Comparison of ENCODE assay signal across 10 mouse cellular contexts in the genomic region with DNA sequence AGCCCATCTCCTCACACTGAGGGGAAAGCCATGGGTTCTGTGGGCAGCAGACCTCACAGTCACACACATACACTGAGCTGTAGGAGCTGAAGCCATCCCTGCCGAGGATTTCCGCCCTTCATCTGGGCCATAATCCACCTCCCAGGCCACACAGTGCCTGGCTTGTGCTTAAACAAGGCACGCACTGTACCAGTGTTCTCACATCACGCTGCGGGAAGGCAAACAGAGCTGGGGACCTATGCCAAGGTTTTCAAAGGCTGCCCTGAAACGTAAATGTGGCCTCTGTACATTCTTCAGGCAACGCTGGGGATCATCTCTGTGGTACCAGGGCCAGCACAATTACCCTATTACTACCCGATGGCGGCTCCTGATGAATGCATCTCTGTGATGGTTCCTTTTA.
DNase-seq lines count a peak whose midpoint lies in the region; ATAC-seq and TF ChIP-seq lines count a peak whose summit lies in the region.
"Had no signal": no experiment of that assay in that cellular context is flagged by ENCODE, and none has a peak within 500 bp of the region (broad histone marks: within the 10 kb centered on the region; RNA-seq: fewer than 3 reads in every experiment).

No protein-coding gene starts in this region.

- no peak overlapping the region for H3K9ac ChIP-seq in heart, embryonic 12.5 days
- H3K9ac ChIP-seq in forebrain, postnatal 0 days: no peak overlapping the region
- no peak overlapping the region for H3K9ac ChIP-seq in midbrain, embryonic 13.5 days (replicated peaks)
- H3K9ac ChIP-seq in liver, embryonic 12.5 days: no peak overlapping the region

- DNase-seq in heart, adult 9 months (ENCODE audit: low spot score in 2 of 2): no peak
- DNase-seq in embryonic facial prominence, embryonic 10.5 days (ENCODE audit: low spot score): peak; percentile 15
- peak; percentile 50 for DNase-seq in forebrain, postnatal 0 days
- no peak for DNase-seq in urinary bladder, postnatal 36 days (ENCODE audit: low spot score in 2 of 2)
- DNase-seq: cerebellum, adult 18-20 months; lung, postnatal 36 days had no signal

- 0 out of 2 replicates have a peak overlapping the region, but pooled peaks have one; percentile 11 for H3K27ac ChIP-seq in heart, embryonic 12.5 days (ENCODE audit: poor library complexity, severe bottlenecking)
- H3K27ac ChIP-seq in embryonic facial prominence, embryonic 10.5 days (replicated peaks): no peak overlapping the region
- no peak overlapping the region for H3K27ac ChIP-seq in forebrain, postnatal 0 days (ENCODE audit: low read depth, low read length)
- no peak overlapping the region for H3K27ac ChIP-seq in midbrain, embryonic 13.5 days
- H3K27ac ChIP-seq in liver, embryonic 12.5 days: no peak overlapping the region

- no peak overlapping the region for H3K4me3 ChIP-seq in heart, embryonic 12.5 days
- H3K4me3 ChIP-seq in embryonic facial prominence, embryonic 10.5 days: no peak overlapping the region
- H3K4me3 ChIP-seq in forebrain, postnatal 0 days (ENCODE audit: low read depth, low read length): no peak overlapping the region
- no peak overlapping the region for H3K4me3 ChIP-seq in midbrain, embryonic 13.5 days (replicated peaks)
- no peak overlapping the region for H3K4me3 ChIP-seq in liver, embryonic 12.5 days

- no peak overlapping the region for H3K4me2 ChIP-seq in heart, embryonic 12.5 days
- no peak overlapping the region for H3K4me2 ChIP-seq in forebrain, postnatal 0 days (ENCODE audit: low read depth)
- H3K4me2 ChIP-seq in midbrain, embryonic 13.5 days (replicated peaks): no peak overlapping the region
- H3K4me2 ChIP-seq in liver, embryonic 12.5 days: no peak overlapping the region

- peaks cover 52% of the 10 kb centered on the region for H3K4me1 ChIP-seq in heart, embryonic 12.5 days (replicated peaks)
- H3K4me1 ChIP-seq in embryonic facial prominence, embryonic 10.5 days: peaks cover 22% of the 10 kb centered on the region
- H3K4me1 ChIP-seq in forebrain, postnatal 0 days (ENCODE audit: insufficient read depth): no peaks in the 10 kb centered on the region; the same call in 1 of the 2 replicates
- no peaks in the 10 kb centered on the region; the same call in 1 of the 2 replicates for H3K4me1 ChIP-seq in midbrain, embryonic 13.5 days (replicated peaks)
- H3K4me1 ChIP-seq in liver, embryonic 12.5 days: no peaks in the 10 kb centered on the region

- 72% methylated on average over 9 of the region's 9 CpGs for WGBS in heart, embryonic 12.5 days
- WGBS in embryonic facial prominence, embryonic 10.5 days: 44% methylated on average over 9 of the region's 9 CpGs
- WGBS in forebrain, postnatal 0 days: 30% methylated on average over 9 of the region's 9 CpGs
- WGBS in midbrain, embryonic 13.5 days: 60% methylated on average over 9 of the region's 9 CpGs
- 69% methylated on average over 9 of the region's 9 CpGs for WGBS in liver, embryonic 12.5 days (ENCODE audit: insufficient replicate concordance)

- no peaks in the 10 kb centered on the region for H3K36me3 ChIP-seq in heart, embryonic 12.5 days
- no peaks in the 10 kb centered on the region for H3K36me3 ChIP-seq in embryonic facial prominence, embryonic 10.5 days (replicated peaks)
- H3K36me3 ChIP-seq in forebrain, postnatal 0 days (ENCODE audit: insufficient read depth): no peaks in the 10 kb centered on the region
- H3K36me3 ChIP-seq in midbrain, embryonic 13.5 days: no peaks in the 10 kb centered on the region
- no peaks in the 10 kb centered on the region for H3K36me3 ChIP-seq in liver, embryonic 12.5 days

- no peaks in the 10 kb centered on the region for H3K27me3 ChIP-seq in heart, embryonic 12.5 days (replicated peaks)
- H3K27me3 ChIP-seq in embryonic facial prominence, embryonic 10.5 days (replicated peaks; ENCODE audit: low read depth, poor library complexity, severe bottlenecking): peaks cover 50% of the 10 kb centered on the region
- H3K27me3 ChIP-seq in forebrain, postnatal 0 days (ENCODE audit: insufficient read depth, low read length): no peaks in the 10 kb centered on the region
- no peaks in the 10 kb centered on the region; the same call in 1 of the 2 replicates for H3K27me3 ChIP-seq in midbrain, embryonic 13.5 days
- no peaks in the 10 kb centered on the region for H3K27me3 ChIP-seq in liver, embryonic 12.5 days (replicated peaks)

- TF ChIP-seq CTCF in forebrain, postnatal 0 days (IDR thresholded peaks at IDR 0.05; ENCODE audit: low read depth): no peak

- no peak for ATAC-seq in heart, embryonic 12.5 days (ENCODE audit: insufficient number of reproducible peaks, low FRiP score)
- peak; percentile 91 for ATAC-seq in forebrain, postnatal 0 days
- ATAC-seq in midbrain, embryonic 13.5 days: peak; percentile 71
- ATAC-seq in liver, embryonic 12.5 days: no peak
- no peak for ATAC-seq in CD4-positive, CD25-positive, alpha-beta regulatory T cell, adult 4 months

- H3K9me3 ChIP-seq in heart, embryonic 12.5 days (replicated peaks): no peaks in the 10 kb centered on the region
- no peaks in the 10 kb centered on the region for H3K9me3 ChIP-seq in embryonic facial prominence, embryonic 10.5 days
- no peaks in the 10 kb centered on the region for H3K9me3 ChIP-seq in forebrain, postnatal 0 days (ENCODE audit: low read length)
- no peaks in the 10 kb centered on the region for H3K9me3 ChIP-seq in midbrain, embryonic 13.5 days
- H3K9me3 ChIP-seq in liver, embryonic 12.5 days (replicated peaks): no peaks in the 10 kb centered on the region

Comparison
In these comparisons a context has a peak if more than half of its experiments do, and no peak if none do; other contexts are left out.
1. ATAC-seq: peak in forebrain, postnatal 0 days (single experiment) and midbrain, embryonic 13.5 days (single experiment); none in heart, embryonic 12.5 days (single experiment), liver, embryonic 12.5 days (single experiment) and CD4-positive, CD25-positive, alpha-beta regulatory T cell, adult 4 months (single experiment).
2. DNase-seq: peak in embryonic facial prominence, embryonic 10.5 days (single experiment) and forebrain, postnatal 0 days (single experiment); none in heart, adult 9 months (0 of 2) and urinary bladder, postnatal 36 days (0 of 2).